Mouse (Mus musculus): Measurements from ENCODE around the gene Hes7. TPM values are rescaled to one million over a fixed set of nuclear protein-coding genes. Genes with fewer than 3 reads are reported as not detected.

The Hes7 gene
- 0.70 and 1.1 TPM in 2 replicates for polyA plus RNA-seq (2012; rRNA removed)

DNA sequence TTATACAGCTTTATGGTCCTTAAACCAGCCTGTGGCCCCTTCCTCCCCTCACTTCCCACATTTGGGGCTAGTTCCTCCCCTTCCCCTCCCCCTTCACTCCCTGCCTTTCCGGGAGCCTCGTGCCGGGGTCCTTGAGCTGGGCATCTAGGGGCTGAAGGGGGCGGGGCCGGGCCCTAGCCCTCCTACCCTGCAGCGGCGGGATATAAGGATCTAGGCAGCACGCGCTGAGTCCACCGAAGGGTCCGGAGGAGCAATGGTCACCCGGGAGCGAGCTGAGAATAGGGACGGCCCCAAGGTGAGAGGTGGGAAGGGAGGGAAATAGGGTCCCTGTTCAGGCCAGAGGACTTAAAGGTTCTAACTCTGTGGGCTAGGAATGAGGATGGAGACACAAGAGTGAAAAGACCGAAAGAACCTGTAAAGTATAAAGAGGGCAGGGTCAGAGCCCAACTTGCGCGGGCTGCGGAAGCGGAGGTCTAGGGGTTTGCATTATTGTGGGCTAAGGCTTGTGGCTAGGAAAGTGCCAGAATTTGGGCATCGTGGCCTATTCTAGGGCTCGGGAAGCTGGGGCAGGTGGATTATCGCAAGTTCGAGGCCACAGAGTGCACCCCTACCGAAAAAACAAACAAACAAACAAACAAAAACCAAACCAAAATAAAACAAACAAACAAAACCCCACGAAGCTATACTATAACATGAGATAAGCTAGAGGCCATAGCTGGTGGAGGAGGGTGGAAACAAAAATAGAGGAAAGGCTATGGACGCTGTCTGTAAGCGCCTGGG lies at the start of gene Hes7:
Gene Hes7 (plus strand): TSS at position 184 of the 780 bp plus-strand sequence.

DNA sequence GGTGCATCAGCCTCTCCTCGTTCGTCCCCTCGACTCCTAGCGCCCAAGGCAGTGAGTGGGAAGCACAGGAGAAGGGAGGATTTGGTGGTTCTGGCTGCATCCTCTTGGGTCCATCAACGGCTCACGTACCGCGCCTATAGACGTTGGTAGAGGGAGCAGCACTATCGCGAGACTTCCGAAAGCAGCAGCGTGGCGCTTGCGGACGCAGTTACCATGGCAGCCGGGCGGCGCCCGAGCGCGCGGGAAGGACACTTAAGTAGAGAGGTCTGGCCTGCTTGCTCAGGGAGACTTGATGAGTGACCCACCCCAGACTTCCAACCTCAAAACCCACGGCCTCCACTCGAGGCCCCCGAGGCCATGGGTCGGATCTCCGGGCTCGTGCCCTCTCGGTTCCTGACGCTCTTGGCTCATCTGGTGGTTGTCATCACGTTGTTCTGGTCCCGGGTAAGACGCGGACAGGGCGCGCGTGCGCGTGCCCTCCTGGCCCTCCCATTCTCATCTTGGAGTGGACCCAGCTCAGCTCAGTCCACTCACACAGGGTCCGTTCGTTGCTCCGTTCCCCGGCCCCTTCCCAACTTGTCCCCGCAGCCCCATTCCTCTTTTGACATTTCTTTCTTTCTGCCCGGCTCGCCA lies 49.5 kb upstream of the Hes7 start, which contains the start of gene Tmem107:
Gene Tmem107 (plus strand): TSS at position 217 of the 633 bp plus-strand sequence.

DNA sequence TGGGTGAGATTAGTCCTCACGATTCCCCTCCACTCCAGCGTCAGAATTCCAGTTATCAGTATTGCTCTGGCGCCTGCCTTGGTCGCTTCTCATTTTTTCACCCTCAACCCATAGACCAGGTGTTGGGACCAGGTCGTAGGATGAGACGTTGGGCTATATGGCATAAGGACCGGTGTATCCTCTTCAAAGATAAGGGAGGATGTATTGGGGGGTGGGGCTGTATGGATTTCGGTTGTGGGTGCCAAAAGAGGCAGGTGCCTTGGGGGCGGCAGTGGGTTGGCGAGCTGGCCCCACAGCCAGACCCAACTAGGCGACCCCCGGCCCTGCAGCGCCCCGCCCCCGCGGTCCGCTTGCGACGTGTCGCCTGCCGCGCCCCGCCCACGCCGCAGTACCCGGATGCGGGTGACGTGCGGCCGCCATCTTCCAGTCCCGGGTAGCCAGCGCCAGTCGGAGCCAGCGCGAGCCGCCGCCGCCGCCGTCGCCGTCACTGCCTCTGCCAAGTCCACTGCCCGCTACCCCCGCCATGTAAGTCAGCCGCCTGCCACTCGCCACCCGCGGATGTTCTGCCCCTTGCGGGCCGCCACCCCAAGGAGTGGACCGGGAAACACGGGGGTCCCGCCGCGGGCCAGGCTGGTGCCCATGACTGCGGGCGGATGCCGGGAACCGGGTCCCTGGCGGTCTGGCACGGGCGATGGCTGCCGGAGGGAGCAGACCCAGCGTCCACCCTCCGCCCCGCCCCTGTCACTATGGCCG lies 31.9 kb upstream of the Hes7 start, which contains the start of gene Vamp2:
Gene Vamp2 (plus strand): TSS at position 388 of the 753 bp plus-strand sequence.

DNA sequence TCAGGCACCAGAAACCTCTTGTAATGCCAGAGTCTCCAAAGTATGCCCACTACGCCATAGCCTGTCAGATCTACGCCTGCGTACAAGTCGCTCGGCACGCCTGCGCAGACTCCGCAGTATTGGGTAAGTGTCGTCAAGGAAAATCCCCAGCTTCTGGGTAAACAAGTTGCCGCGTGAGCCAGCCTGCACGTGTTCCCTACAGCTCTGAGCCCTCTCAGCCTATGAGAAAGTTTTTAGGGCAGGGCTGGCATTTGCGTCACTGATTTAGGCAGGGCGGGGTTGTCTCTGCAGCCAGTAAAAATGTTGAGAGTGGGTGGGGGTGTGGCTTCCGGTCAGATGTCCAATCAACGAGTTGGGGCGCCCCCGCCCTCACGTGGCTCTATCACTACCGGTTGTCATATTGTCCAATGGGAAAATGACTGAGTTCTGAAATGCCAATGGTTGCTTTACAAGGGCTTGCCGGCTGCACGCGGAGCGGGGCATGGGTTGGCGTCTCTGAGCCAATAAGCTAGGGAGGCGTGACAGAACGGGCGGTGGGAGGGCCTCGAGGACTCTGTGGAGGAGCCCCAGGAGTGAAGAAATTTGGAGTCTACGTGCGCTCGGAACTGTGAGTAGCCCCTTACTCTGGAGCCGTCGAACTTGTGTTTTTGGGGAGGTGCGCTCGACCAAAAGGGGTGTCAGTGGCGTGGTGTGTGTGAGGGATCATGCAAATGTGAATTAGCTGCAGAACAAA lies 25.3 kb upstream of the Hes7 start, which contains the start of gene Per1:
Gene Per1 (plus strand): TSS at position 521 of the 733 bp plus-strand sequence.

DNA sequence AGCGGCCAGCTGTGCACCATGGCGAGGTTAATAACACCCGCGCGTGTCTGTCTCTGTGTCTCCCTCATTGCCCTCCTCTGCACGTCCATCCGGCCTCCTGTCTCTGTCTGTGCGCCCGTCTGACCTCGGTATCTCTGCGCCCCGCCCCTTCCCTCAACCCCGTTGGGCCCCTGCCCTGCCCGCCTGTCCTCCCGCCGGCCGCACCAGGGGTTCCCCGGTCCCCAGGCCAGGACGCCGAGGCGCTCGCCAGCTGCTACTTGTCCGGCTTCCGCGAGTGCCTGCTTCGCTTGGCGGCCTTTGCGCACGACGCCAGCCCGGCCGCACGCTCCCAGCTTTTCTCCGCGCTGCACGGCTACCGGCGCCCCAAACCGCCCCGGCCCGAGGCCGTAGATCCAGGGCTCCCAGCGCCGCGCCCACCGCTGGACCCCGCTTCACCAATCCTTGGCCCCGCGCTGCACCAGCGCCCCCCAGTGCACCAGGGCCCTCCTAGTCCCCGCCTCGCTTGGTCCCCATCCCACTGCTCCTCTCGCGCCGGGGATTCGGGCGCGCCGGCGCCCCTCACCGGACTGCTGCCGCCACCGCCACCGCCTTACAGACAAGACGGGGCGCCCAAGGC lies 2.2 kb downstream of the Hes7 start, which contains the start of gene 9130213A22Rik:
Gene 9130213A22Rik (minus strand): TSS at position 254 of the 616 bp plus-strand sequence.

DNA sequence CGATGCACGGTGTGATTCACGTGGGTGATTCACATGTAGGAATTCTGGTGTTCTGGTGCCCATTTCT lies 5.5 kb downstream of the Hes7 start, which contains the start of gene Aloxe3:
Gene Aloxe3 (plus strand): TSS at position 45 of the 67 bp plus-strand sequence.

DNA sequence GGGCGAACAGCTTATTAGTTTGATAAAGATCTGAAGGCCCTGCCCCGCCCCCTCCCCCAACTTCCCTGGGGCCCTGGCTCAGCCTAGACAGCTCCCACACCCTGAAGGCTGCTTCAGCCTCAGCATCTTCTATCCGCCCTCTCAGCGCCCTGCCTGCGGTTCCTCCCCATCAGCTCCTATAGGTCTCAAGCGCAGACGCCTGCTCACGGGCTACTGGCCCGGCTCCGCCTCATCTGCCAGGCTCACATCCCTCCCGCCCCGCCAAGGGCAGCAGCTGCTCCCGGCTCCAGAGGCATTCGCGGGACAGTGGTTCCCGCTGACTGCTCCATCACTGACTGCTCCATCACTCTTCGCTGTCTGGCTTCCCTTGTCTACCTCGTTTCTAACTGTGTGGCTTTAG lies 36.6 kb downstream of the Hes7 start, which contains the start of gene Alox12b:
Gene Alox12b (plus strand): TSS at position 190 of the 400 bp plus-strand sequence.

Other genes with a start within 250 kb of the Hes7 start
- 83.7 and 84.2 TPM in 2 replicates for gene Ndel1, start 248.5 kb upstream of the Hes7 start, polyA plus RNA-seq (2012; rRNA removed)
- not detected in 2 replicates for gene Rnf222, start 231.9 kb upstream of the Hes7 start, polyA plus RNA-seq (2012; rRNA removed)
- gene Rpl26, start 218.8 kb upstream of the Hes7 start, polyA plus RNA-seq (2012; rRNA removed), result 462 and 604 TPM in 2 replicates
- not detected in 2 replicates for gene Odf4, start 193.3 kb upstream of the Hes7 start, polyA plus RNA-seq (2012; rRNA removed)
- gene Arhgef15, start 162.9 kb upstream of the Hes7 start, polyA plus RNA-seq (2012; rRNA removed), result 14.3 and 24.5 TPM in 2 replicates
- gene Slc25a35, start 152.3 kb upstream of the Hes7 start, polyA plus RNA-seq (2012; rRNA removed), result 81.4 and 94.7 TPM in 2 replicates
- 48.9 and 61.1 TPM in 2 replicates for gene Rangrf, start 145.2 kb upstream of the Hes7 start, polyA plus RNA-seq (2012; rRNA removed)
- gene Pfas, start 111.9 kb upstream of the Hes7 start, polyA plus RNA-seq (2012; rRNA removed), result 12.3 and 13.5 TPM in 2 replicates
- 30.8 and 33.6 TPM in 2 replicates for gene Ctc1, start 104.5 kb upstream of the Hes7 start, polyA plus RNA-seq (2012; rRNA removed)
- 44.7 and 44.9 TPM in 2 replicates for gene Aurkb, start 74.8 kb upstream of the Hes7 start, polyA plus RNA-seq (2012; rRNA removed)
- 34.7 and 36.8 TPM in 2 replicates for gene Borcs6, start 60.7 kb upstream of the Hes7 start, polyA plus RNA-seq (2012; rRNA removed)
- gene Tmem107, start 49.6 kb upstream of the Hes7 start, polyA plus RNA-seq (2012; rRNA removed), result 33.1 and 44.6 TPM in 2 replicates
- gene Vamp2, start 31.9 kb upstream of the Hes7 start, polyA plus RNA-seq (2012; rRNA removed), result 93.8 and 112 TPM in 2 replicates
- 16.4 and 21.2 TPM in 2 replicates for gene Per1, start 25.2 kb upstream of the Hes7 start, polyA plus RNA-seq (2012; rRNA removed)
- 0.60 and 0.64 TPM in 2 replicates for gene 9130213A22Rik, start 2.2 kb downstream of the Hes7 start, polyA plus RNA-seq (2012; rRNA removed)
- gene Aloxe3, start 5.5 kb downstream of the Hes7 start, polyA plus RNA-seq (2012; rRNA removed), result 0.15 and 0.42 TPM in 2 replicates
- 0.07 TPM in 1 of 2 replicates, not detected in the other for gene Alox12b, start 36.6 kb downstream of the Hes7 start, polyA plus RNA-seq (2012; rRNA removed)
- 0.05 TPM in 1 of 2 replicates, not detected in the other for gene Alox8, start 77.4 kb downstream of the Hes7 start, polyA plus RNA-seq (2012; rRNA removed)
- gene Gucy2e, start 116.6 kb downstream of the Hes7 start, polyA plus RNA-seq (2012; rRNA removed), result not detected in 2 replicates
- gene Cntrob, start 203.4 kb downstream of the Hes7 start, polyA plus RNA-seq (2012; rRNA removed), result 8.3 and 8.5 TPM in 2 replicates
- gene Trappc1, start 203.6 kb downstream of the Hes7 start, polyA plus RNA-seq (2012; rRNA removed), result 27.2 and 27.3 TPM in 2 replicates
- 1.3 TPM in 2 replicates for gene Kcnab3, start 205.9 kb downstream of the Hes7 start, polyA plus RNA-seq (2012; rRNA removed)
- 1.2 and 1.4 TPM in 2 replicates for gene Rnf227, start 220.1 kb downstream of the Hes7 start, polyA plus RNA-seq (2012; rRNA removed)
- 101 and 103 TPM in 2 replicates for gene Chd3, start 249.0 kb downstream of the Hes7 start, polyA plus RNA-seq (2012; rRNA removed)